Mouse (Mus musculus) kidney, embryonic 14.5 days (tissue): ENCODE results near the gene Col4a4. TPM values are rescaled to one million over a fixed set of nuclear protein-coding genes. Genes with fewer than 3 reads are reported as not detected.
A peak's percentile ranks its signal among the peaks of the same experiment; 100 is the strongest.

Source experiments
- ATAC-seq: fragments of 200-750 bp; cut with Nextera tagmentation; 2 replicates; pipeline ENCODE4 v1.8.0; 2017; ENCODE audit warnings: moderate number of reproducible peaks, mild to moderate bottlenecking, moderate TSS enrichment, moderate library complexity; ENCODE audit not compliant: low FRiP score, low TSS enrichment
- H3K27ac ChIP-seq: fragments of 300-500 bp; sonication (generic); 2 replicates; pipeline ENCODE4 v1.5.1; 2014; ENCODE audit warnings: low read depth, mild to moderate bottlenecking, low read length, moderate library complexity, mixed read lengths
- H3K27me3 ChIP-seq: fragments of 300-500 bp; sonication (generic); 2 replicates; pipeline ENCODE4 v1.6.1; 2014; ENCODE audit warnings: mild to moderate bottlenecking, low read length; ENCODE audit not compliant: control insufficient read depth, insufficient read depth
- H3K36me3 ChIP-seq: fragments of 300-500 bp; sonication (generic); 2 replicates; pipeline ENCODE4 v1.6.1; 2014; ENCODE audit warnings: low read length, mixed read lengths; ENCODE audit not compliant: control insufficient read depth, insufficient read depth
- H3K4me1 ChIP-seq: fragments of 300-500 bp; sonication (generic); 2 replicates; pipeline ENCODE4 v1.6.1; 2014; ENCODE audit warnings: low read length, mixed read lengths; ENCODE audit not compliant: control insufficient read depth, insufficient read depth
- H3K4me2 ChIP-seq: fragments of 300-500 bp; sonication (generic); replicated peaks from 2 replicates; pipeline ENCODE4 v1.6.1; 2014; ENCODE audit warnings: low read depth, mild to moderate bottlenecking, low read length
- H3K4me3 ChIP-seq: fragments of 300-500 bp; sonication (generic); 2 replicates; pipeline ENCODE4 v1.5.1; 2014; ENCODE audit warnings: mild to moderate bottlenecking, low read length
- H3K9ac ChIP-seq: fragments of 300-500 bp; sonication (generic); 2 replicates; pipeline ENCODE4 v1.6.1; 2014; ENCODE audit warnings: low read depth, mild to moderate bottlenecking, low read length, moderate library complexity
- H3K9me3 ChIP-seq: fragments of 300-500 bp; sonication (generic); 2 replicates; pipeline ENCODE4 v1.6.1; 2016; ENCODE audit warnings: low read length; ENCODE audit not compliant: control insufficient read depth
- WGBS: fragments of 180-500 bp; shearing (Covaris S2); extraction: QIAGEN DNeasy Blood & Tissue Kit; methylation state at CpG from one replicate; pipeline ENCODE4 v1.1.7; 2014; 5-methylcytosine and 5-hydroxymethylcytosine counted together
- polyA plus RNA-seq: library from polyadenylated mRNA; unstranded; fragments of >200 nt; fragmentation: Nextera tagmentation; extraction: Ambion mirVana; gene quantifications from 2 replicates; pipeline ENCODE4 v1.2.1, GENCODE M21; 2014

Col4a4 gene
- polyA plus RNA-seq, 1 experiment from 2014 or later = 1.0 TPM

GRCm38 (mm10) chr1:82536515-82537174 is 50.0 kb downstream of the Col4a4 start:
- no peak overlapping the region for H3K4me2 ChIP-seq
- no peak overlapping the region for H3K27ac ChIP-seq
- no peaks in the 10 kb centered on the region for H3K9me3 ChIP-seq
- 78% methylated on average over 6 of the region's 6 CpGs for WGBS
- H3K4me3 ChIP-seq = no peak overlapping the region
- H3K36me3 ChIP-seq = no peaks in the 10 kb centered on the region
- H3K4me1 ChIP-seq = no peaks in the 10 kb centered on the region
- no peak overlapping the region for H3K9ac ChIP-seq
- ATAC-seq = no peak
- H3K27me3 ChIP-seq = no peaks in the 10 kb centered on the region

- Histone ChIP-seq H3K9ac (no peak overlapping the region), H3K27ac (no peak overlapping the region), H3K9me3 (no peaks in the 10 kb centered on the region), H3K36me3 (no peaks in the 10 kb centered on the region), H3K4me2 (no peak overlapping the region), H3K4me1 (no peaks in the 10 kb centered on the region), H3K4me3 (no peak overlapping the region), H3K27me3 (no peaks in the 10 kb centered on the region)
- 76% methylated on average over 4 of the region's 4 CpGs for WGBS
- no peak for ATAC-seq
These were observed 58.7 kb downstream of the Col4a4 start for GRCm38 (mm10) chr1:82527931-82528330.

- Histone ChIP-seq H3K9ac (no peak overlapping the region), H3K27me3 (no peaks in the 10 kb centered on the region), H3K27ac (no peak overlapping the region), H3K9me3 (no peaks in the 10 kb centered on the region), H3K4me1 (no peaks in the 10 kb centered on the region), H3K36me3 (no peaks in the 10 kb centered on the region), H3K4me2 (no peak overlapping the region), H3K4me3 (no peak overlapping the region)
- 93% methylated on average over 2 of the region's 2 CpGs for WGBS
- ATAC-seq = no peak
These were observed 94.7 kb downstream of the Col4a4 start for GRCm38 (mm10) chr1:82491954-82492353.

- WGBS = 78% methylated on average over 4 of the region's 4 CpGs
- Histone ChIP-seq H3K27me3 (no peaks in the 10 kb centered on the region), H3K9me3 (no peaks in the 10 kb centered on the region), H3K36me3 (no peaks in the 10 kb centered on the region), H3K4me1 (no peaks in the 10 kb centered on the region), H3K9ac (no peak overlapping the region), H3K27ac (no peak overlapping the region), H3K4me3 (no peak overlapping the region), H3K4me2 (no peak overlapping the region)
- no peak for ATAC-seq
These were observed 100.3 kb downstream of the Col4a4 start for GRCm38 (mm10) chr1:82486371-82486770.

- Histone ChIP-seq H3K36me3 (no peaks in the 10 kb centered on the region), H3K27ac (no peak overlapping the region), H3K4me2 (no peak overlapping the region), H3K4me3 (no peak overlapping the region), H3K27me3 (no peaks in the 10 kb centered on the region), H3K4me1 (no peaks in the 10 kb centered on the region), H3K9me3 (no peaks in the 10 kb centered on the region), H3K9ac (no peak overlapping the region)
- WGBS = 79% methylated on average over 7 of the region's 7 CpGs
- no peak for ATAC-seq
These were observed 104.3 kb downstream of the Col4a4 start for GRCm38 (mm10) chr1:82482371-82482770.

- H3K9me3 ChIP-seq = no peaks in the 10 kb centered on the region
- no peaks in the 10 kb centered on the region for H3K4me1 ChIP-seq
- H3K4me2 ChIP-seq = no peak overlapping the region
- H3K27ac ChIP-seq = no peak overlapping the region
- H3K27me3 ChIP-seq = no peaks in the 10 kb centered on the region
- no peak for ATAC-seq
- H3K9ac ChIP-seq = no peak overlapping the region
- H3K36me3 ChIP-seq = no peaks in the 10 kb centered on the region
- no peak overlapping the region for H3K4me3 ChIP-seq
- WGBS = 86% methylated on average over 12 of the region's 12 CpGs
These were observed 106.8 kb downstream of the Col4a4 start for GRCm38 (mm10) chr1:82479696-82480487.

GRCm38 (mm10) chr1:82476746-82477145 is 109.9 kb downstream of the Col4a4 start:
- H3K4me2 ChIP-seq = no peak overlapping the region; the same call in 1 of the 2 replicates
- peak; percentile 88 for ATAC-seq
- H3K9me3 ChIP-seq = no peaks in the 10 kb centered on the region
- WGBS = 4% methylated on average over 9 of the region's 9 CpGs
- H3K9ac ChIP-seq = no peak overlapping the region
- H3K36me3 ChIP-seq = no peaks in the 10 kb centered on the region
- H3K27me3 ChIP-seq = no peaks in the 10 kb centered on the region
- no peak overlapping the region for H3K27ac ChIP-seq
- H3K4me1 ChIP-seq = no peaks in the 10 kb centered on the region
- no peak overlapping the region for H3K4me3 ChIP-seq

- H3K4me1 ChIP-seq = no peaks in the 10 kb centered on the region
- H3K36me3 ChIP-seq = no peaks in the 10 kb centered on the region
- H3K27ac ChIP-seq = no peak overlapping the region
- no peak overlapping the region for H3K9ac ChIP-seq
- H3K9me3 ChIP-seq = no peaks in the 10 kb centered on the region
- peak; percentile 42; the same call in 1 of the 2 replicates for ATAC-seq
- H3K4me2 ChIP-seq = no peak overlapping the region; the same call in 1 of the 2 replicates
- H3K4me3 ChIP-seq = no peak overlapping the region
- H3K27me3 ChIP-seq = no peaks in the 10 kb centered on the region
- 41% methylated on average over 11 of the region's 11 CpGs for WGBS
These were observed 110.4 kb downstream of the Col4a4 start for GRCm38 (mm10) chr1:82476256-82476655.

GRCm38 (mm10) chr1:82475821-82476220 is 110.8 kb downstream of the Col4a4 start:
- no peak overlapping the region for H3K9ac ChIP-seq
- no peak overlapping the region for H3K4me2 ChIP-seq
- no peak overlapping the region for H3K4me3 ChIP-seq
- H3K27ac ChIP-seq = no peak overlapping the region
- no peaks in the 10 kb centered on the region for H3K9me3 ChIP-seq
- WGBS = 80% methylated on average over 4 of the region's 4 CpGs
- no peak for ATAC-seq
- no peaks in the 10 kb centered on the region for H3K36me3 ChIP-seq
- H3K27me3 ChIP-seq = no peaks in the 10 kb centered on the region
- no peaks in the 10 kb centered on the region for H3K4me1 ChIP-seq
